Comparison of ENCODE assay signal across 8 mouse cellular contexts in the genomic region with DNA sequence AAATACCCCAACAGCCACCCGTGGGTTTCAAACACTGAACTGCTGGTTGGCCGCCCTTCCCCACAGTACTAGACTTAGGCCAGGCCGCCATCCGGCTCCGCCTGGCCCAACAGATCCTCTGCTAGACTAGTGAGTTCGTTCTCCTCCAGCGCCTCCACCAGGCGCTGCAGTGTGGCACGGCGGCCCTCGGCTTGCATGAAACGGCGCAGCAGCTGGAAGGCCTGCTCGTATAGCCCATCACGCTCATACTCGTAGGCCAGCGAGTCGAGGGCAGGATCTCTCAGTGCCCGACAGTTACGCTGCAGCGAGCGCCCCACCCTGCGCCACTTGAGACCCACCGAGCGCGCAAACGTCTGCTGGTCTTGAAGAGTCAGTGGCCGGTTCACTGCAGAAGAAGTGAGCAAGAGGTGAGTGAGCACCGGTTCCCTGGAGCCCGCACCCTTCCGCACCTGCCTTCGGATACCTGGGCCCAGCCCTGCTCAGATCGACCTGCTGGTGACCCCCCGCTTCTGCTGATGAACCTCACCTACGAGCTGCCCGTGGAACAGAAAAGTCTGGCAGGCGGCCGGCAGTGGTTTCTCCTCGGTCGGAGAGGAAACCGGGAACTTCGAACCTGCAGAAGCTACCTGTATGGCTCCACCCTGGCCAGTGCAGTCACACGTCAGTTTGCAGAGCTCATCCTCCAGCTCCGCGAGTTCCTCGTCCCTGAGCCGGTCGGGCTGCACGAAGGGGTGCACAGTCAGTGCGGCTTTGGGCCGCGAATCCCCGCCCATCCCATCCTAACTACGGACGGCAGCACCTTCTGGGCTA. TPM values are rescaled to one million over a fixed set of nuclear protein-coding genes. Genes with fewer than 3 reads are reported as not detected.
A peak's percentile ranks its signal among the peaks of the same experiment; 100 is the strongest.
DNase-seq lines count a peak whose midpoint lies in the region; ATAC-seq lines count a peak whose summit lies in the region.

No protein-coding gene starts in this region.

- H3K36me3 ChIP-seq in heart, embryonic 11.5 days (ENCODE audit: control insufficient read depth, insufficient read depth, low read length) = no peaks in the 10 kb centered on the region
- H3K36me3 ChIP-seq in erythroblast, embryonic 14.5 days (ENCODE audit: control insufficient read depth) = peaks cover 12% of the 10 kb centered on the region
- no peaks in the 10 kb centered on the region for H3K36me3 ChIP-seq in limb, embryonic 12.5 days
- no peaks in the 10 kb centered on the region for H3K36me3 ChIP-seq in midbrain, embryonic 14.5 days (ENCODE audit: control insufficient read depth, insufficient read depth, low read length)

- WGBS in heart, embryonic 11.5 days (ENCODE audit: insufficient replicate concordance) = 2% methylated on average over 54 of the region's 55 CpGs
- WGBS in limb, embryonic 12.5 days = 2% methylated on average over 55 of the region's 55 CpGs
- 1% methylated on average over 55 of the region's 55 CpGs for WGBS in midbrain, embryonic 14.5 days

- H3K9ac ChIP-seq in heart, embryonic 11.5 days (ENCODE audit: low read depth, low read length) = 0 out of 2 replicates have a peak overlapping the region, but pooled peaks have one; percentile 10
- peak overlapping the region; percentile 27; the same call in 1 of the 2 replicates for H3K9ac ChIP-seq in limb, embryonic 12.5 days (replicated peaks)
- peak overlapping the region; percentile 37; the same call in 1 of the 2 replicates for H3K9ac ChIP-seq in midbrain, embryonic 14.5 days (replicated peaks; ENCODE audit: low read length)

- no peak for DNase-seq in heart, postnatal 4 days
- peak; percentile 76 for DNase-seq in ZHBTc4 (ENCODE audit: low read depth, low spot score)
- DNase-seq in midbrain, embryonic 14.5 days = peak; percentile 69
- no peak for DNase-seq in layer of hippocampus, postnatal 36 days
- no peak for DNase-seq in right cerebral cortex, postnatal 36 days (ENCODE audit: low spot score in 2 of 2)

- H3K9me3 ChIP-seq in heart, embryonic 11.5 days (replicated peaks; ENCODE audit: control insufficient read depth, low read length) = no peaks in the 10 kb centered on the region
- peaks cover 4% of the 10 kb centered on the region for H3K9me3 ChIP-seq in erythroblast, embryonic 14.5 days (ENCODE audit: control insufficient read depth, low read length)
- H3K9me3 ChIP-seq in limb, embryonic 12.5 days = no peaks in the 10 kb centered on the region
- no peaks in the 10 kb centered on the region for H3K9me3 ChIP-seq in midbrain, embryonic 14.5 days (ENCODE audit: control insufficient read depth, low read length)

- H3K27ac ChIP-seq in heart, embryonic 11.5 days (ENCODE audit: low read depth, low read length) = no peak overlapping the region
- no peak overlapping the region for H3K27ac ChIP-seq in limb, embryonic 12.5 days
- H3K27ac ChIP-seq in midbrain, embryonic 14.5 days (replicated peaks; ENCODE audit: low read depth, low read length) = no peak overlapping the region

- H3K27me3 ChIP-seq in heart, embryonic 11.5 days (ENCODE audit: control insufficient read depth, insufficient read depth, low read length) = peaks cover 48% of the 10 kb centered on the region
- peaks cover 58% of the 10 kb centered on the region for H3K27me3 ChIP-seq in erythroblast, embryonic 14.5 days (ENCODE audit: control insufficient read depth)
- H3K27me3 ChIP-seq in limb, embryonic 12.5 days = peaks cover 88% of the 10 kb centered on the region
- peaks cover 77% of the 10 kb centered on the region for H3K27me3 ChIP-seq in midbrain, embryonic 14.5 days (ENCODE audit: control insufficient read depth, insufficient read depth, low read length)

- peaks cover 16% of the 10 kb centered on the region for H3K4me1 ChIP-seq in heart, embryonic 11.5 days (ENCODE audit: control insufficient read depth, insufficient read depth, low read length)
- peaks cover 66% of the 10 kb centered on the region for H3K4me1 ChIP-seq in erythroblast, embryonic 14.5 days (ENCODE audit: control insufficient read depth)
- peaks cover 28% of the 10 kb centered on the region for H3K4me1 ChIP-seq in limb, embryonic 12.5 days (replicated peaks)
- peaks cover 14% of the 10 kb centered on the region for H3K4me1 ChIP-seq in midbrain, embryonic 14.5 days (ENCODE audit: control insufficient read depth, insufficient read depth, low read length)

- H3K4me2 ChIP-seq in heart, embryonic 11.5 days = peak overlapping the region; percentile 88
- H3K4me2 ChIP-seq in limb, embryonic 12.5 days = peak overlapping the region; percentile 73
- peak overlapping the region; percentile 70 for H3K4me2 ChIP-seq in midbrain, embryonic 14.5 days (ENCODE audit: low read length)

- H3K4me3 ChIP-seq in heart, embryonic 11.5 days (ENCODE audit: low read depth, low read length) = peak overlapping the region; percentile 44
- peak overlapping the region; percentile 40 for H3K4me3 ChIP-seq in erythroblast, embryonic 14.5 days (replicated peaks)
- peak overlapping the region; percentile 39 for H3K4me3 ChIP-seq in limb, embryonic 12.5 days (replicated peaks)
- peak overlapping the region; percentile 37 for H3K4me3 ChIP-seq in midbrain, embryonic 14.5 days (replicated peaks; ENCODE audit: low read depth, low read length)

- ATAC-seq in heart, embryonic 11.5 days (replicated peaks; ENCODE audit: insufficient number of reproducible peaks, low FRiP score, low TSS enrichment) = no peak
- ATAC-seq in limb, embryonic 12.5 days (ENCODE audit: insufficient number of reproducible peaks, insufficient read depth, low FRiP score, low TSS enrichment, low read depth) = peak; percentile 27; the same call in 1 of the 2 replicates
- peak; percentile 38; the same call in 1 of the 2 replicates for ATAC-seq in midbrain, embryonic 14.5 days (ENCODE audit: low FRiP score, low TSS enrichment)

RNA-seq across cellular contexts. Expression of gene B3gnt9, which starts 4.2 kb away (rescaled TPM):
- polyA plus RNA-seq in heart, embryonic 11.5 days (2014; fragmentation: Nextera tagmentation; extraction: Ambion mirVana) = 8.6 and 10.0 TPM in 2 replicates
- 1 to 10 TPM; 9.0 TPM for total RNA-seq in heart, postnatal 4 days (2021)
- 0.74 and 1.0 TPM in 2 replicates for polyA plus RNA-seq in erythroblast, embryonic 14.5 days (2012)
- polyA plus RNA-seq in limb, embryonic 12.5 days (2016; fragmentation: Nextera tagmentation; extraction: Ambion mirVana) = 5.9 and 6.8 TPM in 2 replicates
- 3.2 and 5.6 TPM in 2 replicates for polyA plus RNA-seq in midbrain, embryonic 14.5 days (2014; fragmentation: Nextera tagmentation; extraction: Ambion mirVana)
- total RNA-seq in layer of hippocampus, postnatal 36 days (2021) = 1 to 10 TPM; 2.2 to 2.6 TPM

RNA-seq across cellular contexts. Expression of gene Tradd, which starts 5.3 kb away (rescaled TPM):
- 14.3 and 17.0 TPM in 2 replicates for polyA plus RNA-seq in heart, embryonic 11.5 days (2014; fragmentation: Nextera tagmentation; extraction: Ambion mirVana)
- total RNA-seq in heart, postnatal 4 days (2021) = 10 to 100 TPM in 1 of 2 experiments, 1 to 10 TPM in 1; 9.4 to 10.1 TPM
- 1.7 and 2.0 TPM in 2 replicates for polyA plus RNA-seq in erythroblast, embryonic 14.5 days (2012)
- 16.0 and 16.6 TPM in 2 replicates for polyA plus RNA-seq in limb, embryonic 12.5 days (2016; fragmentation: Nextera tagmentation; extraction: Ambion mirVana)
- polyA plus RNA-seq in midbrain, embryonic 14.5 days (2014; fragmentation: Nextera tagmentation; extraction: Ambion mirVana) = 13.5 and 15.0 TPM in 2 replicates
- total RNA-seq in layer of hippocampus, postnatal 36 days (2021) = 1 to 10 TPM; 8.2 to 9.0 TPM

RNA-seq across cellular contexts. Expression of gene Fbxl8, which starts 5.3 kb away (rescaled TPM):
- 2.3 and 2.8 TPM in 2 replicates for polyA plus RNA-seq in heart, embryonic 11.5 days (2014; fragmentation: Nextera tagmentation; extraction: Ambion mirVana)
- 1 to 10 TPM; 3.7 TPM for total RNA-seq in heart, postnatal 4 days (2021)
- 0.10 and 0.27 TPM in 2 replicates for polyA plus RNA-seq in erythroblast, embryonic 14.5 days (2012)
- polyA plus RNA-seq in limb, embryonic 12.5 days (2016; fragmentation: Nextera tagmentation; extraction: Ambion mirVana) = 1.7 and 1.9 TPM in 2 replicates
- 0.72 and 0.96 TPM in 2 replicates for polyA plus RNA-seq in midbrain, embryonic 14.5 days (2014; fragmentation: Nextera tagmentation; extraction: Ambion mirVana)
- total RNA-seq in layer of hippocampus, postnatal 36 days (2021) = 1 to 10 TPM; 1.0 TPM

RNA-seq across cellular contexts. Expression of gene Hsf4, which starts 10.5 kb away (rescaled TPM):
- polyA plus RNA-seq in heart, embryonic 11.5 days (2014; fragmentation: Nextera tagmentation; extraction: Ambion mirVana) = not detected in 2 replicates
- 1 to 10 TPM in 1 of 2 experiments, under 1 TPM in 1; 0.81 to 1.5 TPM for total RNA-seq in heart, postnatal 4 days (2021)
- not detected in 2 replicates for polyA plus RNA-seq in erythroblast, embryonic 14.5 days (2012)
- 0.13 and 0.18 TPM in 2 replicates for polyA plus RNA-seq in limb, embryonic 12.5 days (2016; fragmentation: Nextera tagmentation; extraction: Ambion mirVana)
- 0.14 and 0.35 TPM in 2 replicates for polyA plus RNA-seq in midbrain, embryonic 14.5 days (2014; fragmentation: Nextera tagmentation; extraction: Ambion mirVana)
- 1 to 10 TPM; 4.9 to 7.0 TPM for total RNA-seq in layer of hippocampus, postnatal 36 days (2021)

RNA-seq across cellular contexts. Expression of gene Nol3, which starts 16.8 kb away (rescaled TPM):
- 1.8 and 2.0 TPM in 2 replicates for polyA plus RNA-seq in heart, embryonic 11.5 days (2014; fragmentation: Nextera tagmentation; extraction: Ambion mirVana)
- 10 to 100 TPM in 1 of 2 experiments, 1 to 10 TPM in 1; 9.9 to 11.0 TPM for total RNA-seq in heart, postnatal 4 days (2021)
- not detected in 2 replicates for polyA plus RNA-seq in erythroblast, embryonic 14.5 days (2012)
- 1.6 TPM in 2 replicates for polyA plus RNA-seq in limb, embryonic 12.5 days (2016; fragmentation: Nextera tagmentation; extraction: Ambion mirVana)
- 3.0 and 4.2 TPM in 2 replicates for polyA plus RNA-seq in midbrain, embryonic 14.5 days (2014; fragmentation: Nextera tagmentation; extraction: Ambion mirVana)
- 1 to 10 TPM; 6.9 to 9.1 TPM for total RNA-seq in layer of hippocampus, postnatal 36 days (2021)

Comparison
In these comparisons a context has a peak if more than half of its experiments do, and no peak if none do; other contexts are left out.
1. DNase-seq: peak in ZHBTc4 (single experiment) and midbrain, embryonic 14.5 days (single experiment); none in heart, postnatal 4 days (single experiment), layer of hippocampus, postnatal 36 days (0 of 2) and right cerebral cortex, postnatal 36 days (0 of 2).
2. Peak in every context shown above with its lines, with median percentiles within 50 percentile points of each other: H3K4me2 ChIP-seq, H3K4me3 ChIP-seq and H3K9ac ChIP-seq.